Mouse (Mus musculus) kidney, embryonic 15.5 days (tissue): ENCODE measurements around the gene Lingo2. TPM values are rescaled to one million over a fixed set of nuclear protein-coding genes. Genes with fewer than 3 reads are reported as not detected.
"Not testable (repeated sequence)": the region's sequence is repeated elsewhere in the genome, so short reads cannot be mapped to it uniquely, and the experiment has no call there.

Source experiments
- ATAC-seq: fragments of 200-750 bp; cut with Nextera tagmentation; replicated peaks from 2 replicates; pipeline ENCODE4 v1.8.0; 2017; ENCODE audit warnings: moderate TSS enrichment; ENCODE audit not compliant: low FRiP score
- H3K27ac ChIP-seq: fragments of 300-500 bp; sonication (generic); 2 replicates; pipeline ENCODE4 v1.5.1; 2015; ENCODE audit warnings: mild to moderate bottlenecking, inconsistent platforms
- H3K27me3 ChIP-seq: fragments of 300-500 bp; sonication (generic); 2 replicates; pipeline ENCODE4 v1.6.1; 2015; ENCODE audit warnings: inconsistent platforms
- H3K36me3 ChIP-seq: fragments of 300-500 bp; sonication (generic); 2 replicates; pipeline ENCODE4 v1.6.1; 2015; ENCODE audit warnings: inconsistent platforms
- H3K4me1 ChIP-seq: fragments of 300-500 bp; sonication (generic); 2 replicates; pipeline ENCODE4 v1.6.1; 2015; ENCODE audit warnings: inconsistent platforms
- H3K4me2 ChIP-seq: fragments of 300-500 bp; sonication (generic); 2 replicates; pipeline ENCODE4 v1.6.1; 2015; ENCODE audit warnings: moderate library complexity, mild to moderate bottlenecking, inconsistent platforms
- H3K4me3 ChIP-seq: fragments of 300-500 bp; sonication (generic); replicated peaks from 2 replicates; pipeline ENCODE4 v1.5.1; 2015; ENCODE audit warnings: mild to moderate bottlenecking, inconsistent platforms
- H3K9ac ChIP-seq: fragments of 300-500 bp; sonication (generic); 2 replicates; pipeline ENCODE4 v1.6.1; 2015; ENCODE audit warnings: mild to moderate bottlenecking, inconsistent platforms
- H3K9me3 ChIP-seq: fragments of 300-500 bp; sonication (generic); replicated peaks from 2 replicates; pipeline ENCODE4 v1.6.1; 2016; ENCODE audit warnings: inconsistent platforms
- WGBS: fragments of 180-500 bp; shearing (Covaris S2); methylation state at CpG from one replicate; pipeline ENCODE4 v1.1.7; 2015; ENCODE audit warnings: mixed read lengths; 5-methylcytosine and 5-hydroxymethylcytosine counted together
- microRNA counts: library from miRNA; unstranded; fragments of <30 nt; microRNA quantifications from one replicate; lab custom pipeline; 2016
- microRNA-seq: library from miRNA; unstranded; fragments of <30 nt; microRNA quantifications from one replicate; pipeline ENCODE4, GENCODE M21; 2016
- polyA plus RNA-seq: library from polyadenylated mRNA; unstranded; fragments of >200 nt; fragmentation: Nextera tagmentation; extraction: Ambion mirVana; gene quantifications from 2 replicates; pipeline ENCODE4 v1.2.1, GENCODE M21; 2015

Gene Lingo2
- polyA plus RNA-seq, 1 experiment from 2014 or later, result 0.47 TPM

DNA sequence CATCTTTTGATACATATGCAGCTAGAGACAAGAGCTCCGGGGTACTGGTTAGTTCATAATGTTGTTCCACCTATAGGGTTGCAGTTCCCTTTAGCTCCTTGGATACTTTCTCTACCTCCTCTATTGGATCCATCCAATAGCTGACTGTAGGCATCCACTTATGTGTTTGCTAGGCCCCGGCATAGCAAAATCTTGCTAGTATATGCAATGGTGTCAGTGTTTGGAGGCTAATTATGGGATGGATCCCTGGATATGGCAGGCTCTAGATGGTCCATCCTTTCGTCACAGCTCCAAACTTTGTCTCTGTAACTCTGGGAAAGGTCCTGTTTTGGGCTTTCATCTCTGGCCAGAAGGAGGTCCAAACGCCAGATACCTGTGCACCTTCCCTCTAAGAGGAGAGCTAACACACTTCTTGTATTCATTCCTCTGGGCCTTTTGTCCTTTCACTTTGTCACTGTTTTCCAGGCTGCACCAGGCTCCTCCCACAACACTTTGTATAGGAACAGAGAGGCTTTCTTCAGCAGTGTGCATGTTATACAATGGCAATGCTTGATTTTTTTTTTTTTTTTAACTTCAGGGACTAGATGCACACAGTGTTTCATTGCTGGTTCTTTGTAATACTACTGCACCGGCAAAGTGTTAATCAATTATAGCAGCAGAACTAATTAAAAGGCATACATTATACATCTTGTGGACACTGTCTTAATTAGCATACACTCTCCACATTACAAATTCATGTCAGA lies 1262.9 kb downstream of the Lingo2 start:
- H3K4me2 ChIP-seq, H3K4me3 ChIP-seq, H3K9ac ChIP-seq, H3K36me3 ChIP-seq, H3K27me3 ChIP-seq, ATAC-seq, H3K27ac ChIP-seq, H3K4me1 ChIP-seq, H3K9me3 ChIP-seq: not testable (repeated sequence)
- WGBS, result 90% methylated on average over 5 of the region's 5 CpGs

MicroRNA genes within 50 kb of the gene (microRNA counts, 519-probe panel; counts per million panel counts)
- microRNA mmu-miR-873 (lab: Ali Mortazavi, UCI) (2,283 counts per million, percentile 29 among the panel's probes with 10 or more counts), microRNA mmu-miR-876-3p (lab: Ali Mortazavi, UCI) (2,581 counts per million, percentile 53 among the panel's probes with 10 or more counts), microRNA mmu-miR-876-5p (lab: Ali Mortazavi, UCI) (1,205 counts per million, percentile 4 among the panel's probes with 10 or more counts)

Small RNA genes lying within 50 kb of the gene (microRNA-seq; reads per million reads assigned to microRNA genes)
- not detected for gene Mir873a
- gene Mir873b, result not detected
- gene Mir876, result not detected
